Comparison of ENCODE assay signal across 23 mouse cellular contexts in genomic region chr8:45635155-45635554, GRCm38 (mm10).
DNase-seq lines count a peak whose midpoint lies in the region; ATAC-seq and TF ChIP-seq lines count a peak whose summit lies in the region.
"Had no signal": no experiment of that assay in that cellular context is flagged by ENCODE, and none has a peak within 500 bp of the region (broad histone marks: within the 10 kb centered on the region; RNA-seq: fewer than 3 reads in every experiment).

No protein-coding gene starts in this region.

- H3K9ac ChIP-seq in embryonic facial prominence, embryonic 14.5 days (ENCODE audit: low read depth, low read length): no peak overlapping the region
- H3K9ac ChIP-seq: embryonic facial prominence, embryonic 12.5 days; heart, embryonic 15.5 days; hindbrain, embryonic 12.5 days had no signal

- intact Hi-C loops in left cerebral cortex, adult 2 months (cut with DNase I): no loop called here
- intact Hi-C loops in left cerebral cortex, postnatal 4 days (cut with DNase I): loop anchor here (10.0 kb wide), 1 partner anchor 140 kb away; no protein-coding TSS in a partner anchor

- H3K4me3 ChIP-seq in embryonic facial prominence, embryonic 14.5 days (ENCODE audit: low read depth, low read length): no peak overlapping the region
- H3K4me3 ChIP-seq in embryonic facial prominence, embryonic 10.5 days: no peak overlapping the region
- peak overlapping the region; percentile 32 for H3K4me3 ChIP-seq in left cerebral cortex, adult 2 months
- H3K4me3 ChIP-seq: embryonic facial prominence, embryonic 12.5 days; heart, embryonic 15.5 days; hindbrain, embryonic 12.5 days had no signal

- H3K36me3 ChIP-seq in embryonic facial prominence, embryonic 14.5 days (ENCODE audit: control insufficient read depth, insufficient read depth, low read length): no peaks in the 10 kb centered on the region
- no peaks in the 10 kb centered on the region for H3K36me3 ChIP-seq in embryonic facial prominence, embryonic 10.5 days (replicated peaks)
- H3K36me3 ChIP-seq: embryonic facial prominence, embryonic 12.5 days; heart, embryonic 15.5 days; hindbrain, embryonic 12.5 days had no signal

- no peak for DNase-seq in embryonic facial prominence, embryonic 14.5 days (ENCODE audit: low spot score)
- DNase-seq in embryonic facial prominence, embryonic 10.5 days (ENCODE audit: low spot score): no peak
- DNase-seq in frontal cortex, postnatal 14 days (ENCODE audit: low spot score in 2 of 2): no peak
- no peak for DNase-seq in left cerebral cortex, adult 2 months (ENCODE audit: extremely low spot score in 1 of 2, low spot score in 2 of 2)
- no peak for DNase-seq in left cerebral cortex, postnatal 4 days
- DNase-seq: adrenal gland, postnatal 10 days; B cell, adult 2 months; cerebellum, adult 2 months; cerebellum, postnatal 10 days; embryo, embryonic 11 days; gastrocnemius, postnatal 10 days; heart, adult 18-20 months; heart, postnatal 4 days; kidney, adult 8-10 months had no signal

- no peak for ATAC-seq in embryonic facial prominence, embryonic 14.5 days (ENCODE audit: low read depth)
- ATAC-seq in frontal cortex, adult (ENCODE audit: low TSS enrichment): peak; percentile 82
- ATAC-seq in CD4-positive, CD25-positive, alpha-beta regulatory T cell, adult 4 months: no peak
- ATAC-seq: hindbrain, embryonic 16.5 days; inflammation-experienced regulatory T-cells, adult 6 months; intestine, postnatal 0 days had no signal

- no peaks in the 10 kb centered on the region for H3K27me3 ChIP-seq in embryonic facial prominence, embryonic 14.5 days (replicated peaks; ENCODE audit: control insufficient read depth, insufficient read depth, low read length)
- no peaks in the 10 kb centered on the region for H3K27me3 ChIP-seq in embryonic facial prominence, embryonic 10.5 days (replicated peaks; ENCODE audit: low read depth, poor library complexity, severe bottlenecking)
- H3K27me3 ChIP-seq: embryonic facial prominence, embryonic 12.5 days; heart, embryonic 15.5 days; hindbrain, embryonic 12.5 days had no signal

- no peak overlapping the region for H3K27ac ChIP-seq in embryonic facial prominence, embryonic 14.5 days (replicated peaks; ENCODE audit: low read depth, low read length)
- H3K27ac ChIP-seq in embryonic facial prominence, embryonic 10.5 days (replicated peaks): no peak overlapping the region
- peak overlapping the region; percentile 73 for H3K27ac ChIP-seq in left cerebral cortex, adult 2 months
- H3K27ac ChIP-seq: embryonic facial prominence, embryonic 12.5 days; heart, embryonic 15.5 days; hindbrain, embryonic 12.5 days had no signal

- no peaks in the 10 kb centered on the region for H3K4me1 ChIP-seq in embryonic facial prominence, embryonic 14.5 days (ENCODE audit: control insufficient read depth, insufficient read depth, low read length)
- H3K4me1 ChIP-seq in embryonic facial prominence, embryonic 10.5 days: no peaks in the 10 kb centered on the region; the same call in 1 of the 2 replicates

- H3K9me3 ChIP-seq in embryonic facial prominence, embryonic 14.5 days (ENCODE audit: control insufficient read depth, low read length): no peaks in the 10 kb centered on the region
- no peaks in the 10 kb centered on the region for H3K9me3 ChIP-seq in embryonic facial prominence, embryonic 10.5 days
- H3K9me3 ChIP-seq: embryonic facial prominence, embryonic 12.5 days; heart, embryonic 15.5 days; hindbrain, embryonic 12.5 days had no signal

- TF ChIP-seq CTCF in left cerebral cortex, adult 2 months (IDR thresholded peaks at IDR 0.05): no peak

- peak overlapping the region; percentile 19; the same call in 1 of the 2 replicates for H3K4me2 ChIP-seq in embryonic facial prominence, embryonic 14.5 days (ENCODE audit: low read depth, low read length)
- H3K4me2 ChIP-seq: embryonic facial prominence, embryonic 12.5 days; heart, embryonic 11.5 days; hindbrain, embryonic 12.5 days had no signal

- 71% methylated on average over 6 of the region's 6 CpGs for WGBS in embryonic facial prominence, embryonic 14.5 days
- WGBS in embryonic facial prominence, embryonic 10.5 days: 84% methylated on average over 6 of the region's 6 CpGs
